Mouse (Mus musculus) ZHBTc4 (cell line): ENCODE measurements around the gene Idi1.
"Not testable (repeated sequence)": the region's sequence is repeated elsewhere in the genome, so short reads cannot be mapped to it uniquely, and the experiment has no call there.

Experiments used
- DNase-seq: peaks from one replicate; pipeline ENCODE4 v3.0.0-alpha.2; 2011; ENCODE audit warnings: low read depth, low spot score

Gene Idi1

DNA sequence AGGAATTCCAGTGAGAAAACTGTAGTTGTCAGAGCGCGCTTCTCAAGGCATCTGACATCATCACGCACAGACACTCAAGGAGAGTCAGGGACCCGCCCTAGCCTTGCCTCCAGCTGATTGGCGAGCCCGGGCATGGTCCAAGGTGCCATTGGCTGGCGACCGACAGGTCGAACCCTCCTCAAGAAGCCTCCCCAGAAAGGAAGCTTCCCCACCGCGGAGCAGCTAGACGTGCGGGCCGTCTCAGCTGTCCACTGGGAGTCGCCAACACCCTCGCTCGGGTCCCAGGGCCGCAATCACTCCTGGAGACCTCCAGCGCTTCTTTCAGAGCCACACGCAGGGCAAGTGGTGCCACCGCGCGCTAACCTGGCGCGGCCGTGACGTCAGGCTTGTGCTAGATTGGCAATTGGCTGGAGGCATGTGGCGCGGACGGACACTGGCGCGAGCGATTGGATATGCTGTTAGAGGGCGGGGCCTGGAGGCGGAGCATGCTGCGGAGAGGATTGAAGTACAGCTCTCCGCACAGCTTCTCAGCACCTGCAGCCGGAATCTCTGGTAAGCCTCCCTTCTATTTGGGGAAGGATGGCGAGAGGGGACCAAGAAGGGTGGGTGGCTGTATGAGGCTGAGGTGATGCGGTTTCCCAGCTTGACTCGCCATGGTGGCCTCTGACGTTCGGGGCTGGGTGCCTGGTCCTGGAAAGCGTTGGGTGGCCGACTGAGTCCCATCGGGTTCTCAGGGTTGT lies at the start of gene Idi1:
Idi1 (plus strand) TSS at position 57 of the 740 bp plus-strand sequence.
- DNase-seq = peak; percentile 99

DNA sequence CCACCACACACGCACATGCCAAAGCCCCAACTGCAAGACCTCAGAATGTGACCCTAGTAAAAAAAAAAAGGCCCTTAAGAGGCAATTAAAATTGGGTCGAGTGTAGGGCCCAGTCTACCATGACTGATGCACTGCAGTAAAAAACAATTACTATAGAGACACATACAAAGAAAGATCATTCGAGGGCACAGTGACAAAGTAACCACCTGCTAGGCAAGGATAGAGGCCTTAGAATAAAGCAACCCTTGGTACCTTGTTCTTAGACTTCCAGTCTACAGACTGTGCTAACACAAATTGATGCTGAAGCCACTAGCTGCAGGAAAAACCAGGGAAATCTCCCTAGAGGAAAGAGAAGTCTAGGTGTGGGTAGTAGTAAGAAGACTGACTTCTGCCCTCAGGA lies 46.9 kb upstream of the Idi1 start:
- DNase-seq = no peak

DNA sequence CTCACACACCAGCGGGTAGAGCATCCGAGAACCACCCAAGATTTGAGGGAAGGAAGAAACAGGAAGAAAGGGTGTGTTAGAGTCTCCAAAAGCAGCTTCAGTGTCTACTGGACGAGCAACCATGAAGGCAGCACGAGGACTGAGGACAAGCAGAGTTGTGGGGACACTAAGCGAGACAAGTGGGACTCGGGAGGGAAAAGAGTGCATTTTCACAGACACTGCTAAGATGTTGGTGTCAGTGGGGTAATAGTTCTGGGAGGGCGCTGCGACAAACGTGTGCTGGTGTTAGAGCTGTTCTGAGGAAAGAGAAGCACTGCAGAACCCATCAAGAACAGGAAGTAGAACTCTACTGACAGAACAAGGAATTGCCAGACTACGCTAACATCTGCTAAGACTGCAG lies 46.2 kb upstream of the Idi1 start:
- no peak for DNase-seq

DNA sequence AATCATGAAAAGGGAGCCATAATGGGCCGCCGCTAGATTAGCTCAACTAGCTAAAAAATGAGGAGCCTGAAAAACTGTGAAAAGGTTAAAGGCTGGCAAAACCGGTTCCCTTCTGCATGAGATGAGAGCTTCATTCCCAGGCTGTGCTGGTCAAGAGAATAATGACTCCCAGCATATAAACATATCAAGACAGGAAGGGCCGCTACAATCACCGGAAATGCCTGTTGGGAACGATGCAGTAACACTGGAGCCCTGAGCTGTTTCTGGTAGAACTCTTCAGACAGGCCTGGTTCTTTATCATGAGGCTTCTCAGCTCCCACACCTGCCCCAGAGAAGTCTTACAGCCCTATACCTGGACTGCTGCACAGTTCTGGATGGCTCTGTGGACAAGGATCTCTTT lies 45.4 kb upstream of the Idi1 start:
- DNase-seq = no peak

DNA sequence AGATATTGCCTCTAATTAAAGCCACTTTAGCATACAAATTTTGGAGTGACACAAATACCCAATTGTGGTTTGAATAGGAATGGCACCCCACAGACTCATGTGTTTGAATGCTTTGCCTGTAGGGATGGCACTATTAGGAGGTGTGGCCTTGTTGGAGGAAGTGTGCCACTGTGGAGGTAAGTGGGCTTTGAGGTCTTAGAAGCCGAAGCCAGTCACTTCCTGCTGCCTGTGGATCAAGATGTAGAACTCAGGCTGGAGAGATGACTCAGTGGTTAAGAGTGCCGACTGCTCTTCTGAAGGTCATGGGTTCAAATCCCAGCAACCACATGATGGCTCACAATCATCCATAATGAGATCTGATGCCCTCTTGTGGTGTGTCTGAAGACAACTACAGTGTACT lies 44.4 kb upstream of the Idi1 start:
- DNase-seq = no peak

DNA sequence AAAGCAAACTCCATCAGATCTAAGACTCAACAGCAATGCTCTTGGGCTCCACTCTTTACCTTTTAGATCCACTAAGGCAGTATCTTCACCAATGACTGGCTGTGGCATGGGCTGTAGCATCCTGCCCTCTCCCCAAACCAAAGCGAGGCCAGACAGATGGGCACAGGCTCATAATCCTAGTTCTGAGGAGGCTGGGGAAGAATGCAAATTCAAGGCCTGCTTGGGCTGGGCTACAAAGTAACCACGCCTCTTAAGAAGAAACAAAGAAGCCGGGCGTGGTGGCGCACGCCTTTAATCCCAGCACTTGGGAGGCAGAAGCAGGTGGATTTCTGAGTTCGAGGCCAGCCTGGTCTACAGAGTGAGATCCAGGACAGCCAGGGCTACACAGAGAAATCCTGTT lies 43.5 kb upstream of the Idi1 start:
- peak; percentile 55 for DNase-seq

DNA sequence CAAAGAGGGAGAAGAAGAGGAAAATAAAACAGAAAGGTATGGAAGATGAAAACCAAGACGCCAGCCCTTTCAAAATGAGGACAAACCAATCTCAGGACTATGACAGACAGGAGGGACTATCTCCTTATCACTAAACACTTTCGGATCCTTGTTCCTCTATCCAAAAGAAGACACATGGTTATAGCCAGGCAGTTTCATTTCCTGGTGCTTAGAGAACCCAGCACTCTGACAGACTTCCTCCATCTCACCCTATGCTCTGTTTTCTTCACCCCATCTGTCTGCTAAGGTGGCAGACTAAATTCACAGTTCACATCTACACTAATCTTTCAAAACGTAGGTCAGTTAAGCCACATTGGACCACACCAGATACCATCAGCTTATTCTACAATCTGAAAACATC lies 43.0 kb upstream of the Idi1 start:
- DNase-seq = no peak

DNA sequence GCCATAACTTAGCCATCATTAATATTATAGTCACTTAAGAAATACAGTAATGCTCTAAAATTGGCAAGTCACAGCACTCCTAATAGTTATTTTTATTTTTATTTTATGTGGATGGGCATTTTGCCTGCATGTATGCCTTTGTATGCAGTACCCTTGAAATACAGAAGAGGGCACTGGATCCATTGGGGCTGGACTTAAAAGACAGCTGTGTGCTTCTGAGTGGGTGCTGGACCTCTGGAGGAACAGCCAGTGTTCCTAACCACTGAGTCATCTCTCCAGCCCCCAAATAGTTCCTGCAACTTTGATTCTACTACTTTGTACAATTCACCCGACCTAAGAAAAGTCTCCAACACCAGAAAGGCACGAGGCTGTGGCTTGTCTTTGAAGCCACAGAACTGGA lies 37.6 kb upstream of the Idi1 start:
- DNase-seq = peak; percentile 48

DNA sequence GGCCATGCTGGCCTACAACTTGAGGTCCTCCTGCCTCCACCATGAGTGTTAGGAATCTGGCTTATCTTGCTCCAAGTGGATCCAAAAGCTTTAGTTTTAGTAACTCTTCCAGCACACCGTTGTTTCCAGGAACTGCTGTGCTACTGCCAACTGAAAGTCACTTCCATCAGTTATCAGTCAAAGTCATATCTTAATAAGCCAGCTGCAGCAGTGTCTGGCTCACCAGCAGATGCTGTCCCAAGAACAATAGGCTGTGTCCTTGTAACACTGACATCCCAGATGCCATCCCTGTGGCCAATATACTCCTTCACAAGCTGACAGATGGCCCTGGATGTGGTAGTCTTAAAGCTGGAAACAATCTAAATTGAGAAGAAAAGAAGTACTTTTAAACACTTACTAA lies 36.0 kb upstream of the Idi1 start:
- no peak for DNase-seq

DNA sequence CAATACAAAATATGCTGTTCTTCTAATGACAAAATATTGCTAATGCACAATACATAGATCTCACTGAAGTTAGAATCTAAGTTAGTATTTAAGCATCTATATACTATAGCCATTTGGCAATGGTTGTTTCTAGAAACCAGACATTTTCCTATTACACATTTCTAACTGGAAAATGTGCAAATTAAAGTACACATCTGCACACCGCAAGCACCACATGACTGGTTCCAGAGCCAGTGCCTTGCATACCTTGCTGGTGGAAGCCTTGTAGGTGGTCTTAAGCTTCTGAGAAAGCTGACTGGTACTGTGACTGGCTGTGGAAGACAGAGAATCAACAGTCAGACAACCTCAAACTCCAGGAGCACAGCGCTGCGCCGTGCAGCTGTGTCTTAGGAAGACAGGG lies 31.9 kb upstream of the Idi1 start:
- no peak for DNase-seq

DNA sequence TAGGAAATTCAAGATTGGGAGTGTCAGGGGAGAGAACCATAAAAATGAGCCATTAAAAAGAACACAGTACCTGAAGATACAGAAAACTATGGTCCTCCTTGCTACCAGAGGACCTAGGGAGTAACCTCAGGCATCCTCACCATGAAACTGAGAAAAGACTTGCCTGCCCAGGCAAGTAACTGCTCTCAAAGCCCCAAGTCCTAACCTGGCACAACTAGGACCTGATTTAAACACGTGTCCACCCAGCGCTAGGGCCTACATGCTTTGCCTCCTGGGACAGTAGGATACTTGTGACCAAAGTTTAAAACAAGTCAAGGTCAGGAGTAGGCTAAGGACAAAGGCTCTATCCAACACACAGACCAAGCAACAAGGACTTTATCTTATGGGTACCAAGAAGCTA lies 30.5 kb upstream of the Idi1 start:
- no peak for DNase-seq

DNA sequence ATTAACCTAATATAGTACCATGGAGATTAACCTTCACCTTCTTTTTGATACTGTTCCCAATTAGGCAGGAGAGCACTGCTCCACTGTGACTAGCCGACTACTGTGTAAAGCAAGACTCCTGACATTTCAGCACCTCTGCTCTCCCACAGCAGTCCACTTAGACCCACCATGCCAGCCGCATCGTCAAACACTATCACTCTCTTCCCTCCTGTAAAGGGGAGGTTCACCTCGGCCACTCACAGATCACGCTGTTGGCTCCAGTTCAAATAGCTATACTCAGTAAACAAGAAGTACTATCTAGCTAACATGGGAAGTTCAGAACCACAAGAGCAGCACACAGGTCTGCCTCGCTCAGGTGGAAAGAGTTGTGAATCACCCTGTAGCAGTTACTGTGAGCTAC lies 26.8 kb upstream of the Idi1 start:
- no peak for DNase-seq

DNA sequence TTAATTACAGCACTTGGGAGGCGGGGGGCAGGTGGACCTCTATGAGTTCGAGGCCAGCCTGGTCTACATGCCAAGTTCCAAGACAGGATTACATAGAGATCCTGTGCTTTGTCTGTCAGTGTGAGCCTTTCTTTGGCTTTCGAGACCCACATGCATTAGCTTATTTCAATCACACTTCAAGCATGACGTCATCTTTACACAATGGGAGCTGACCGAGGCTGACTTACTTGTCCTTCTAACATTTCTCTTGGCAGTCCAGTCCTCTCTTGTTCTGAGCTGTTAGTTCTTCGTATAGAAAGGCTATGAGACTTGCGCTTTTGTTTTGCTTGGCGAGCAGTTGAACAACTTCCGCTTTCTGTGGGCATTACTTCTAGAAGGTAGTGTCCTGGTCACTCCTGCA lies 24.4 kb upstream of the Idi1 start:
- DNase-seq = no peak

DNA sequence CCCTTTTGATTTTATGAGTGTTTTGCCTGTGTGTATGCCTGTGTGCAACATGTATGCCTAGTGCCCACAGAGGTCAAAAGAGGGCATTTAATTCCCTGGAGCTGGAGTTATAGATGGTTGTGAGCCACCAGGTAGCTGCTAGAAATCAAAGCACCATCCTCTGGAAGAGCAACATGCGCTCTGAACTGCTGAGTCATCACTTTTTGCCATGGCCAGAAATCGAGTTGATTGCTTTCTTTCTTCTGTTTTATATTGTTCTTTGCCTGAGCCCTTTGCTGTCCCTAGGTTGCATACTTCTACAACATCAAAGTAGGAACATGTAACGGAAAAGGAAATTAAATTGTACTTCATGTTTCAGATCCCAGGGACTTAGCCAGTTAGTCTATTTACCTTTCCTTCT lies 20.3 kb upstream of the Idi1 start:
- DNase-seq = no peak

DNA sequence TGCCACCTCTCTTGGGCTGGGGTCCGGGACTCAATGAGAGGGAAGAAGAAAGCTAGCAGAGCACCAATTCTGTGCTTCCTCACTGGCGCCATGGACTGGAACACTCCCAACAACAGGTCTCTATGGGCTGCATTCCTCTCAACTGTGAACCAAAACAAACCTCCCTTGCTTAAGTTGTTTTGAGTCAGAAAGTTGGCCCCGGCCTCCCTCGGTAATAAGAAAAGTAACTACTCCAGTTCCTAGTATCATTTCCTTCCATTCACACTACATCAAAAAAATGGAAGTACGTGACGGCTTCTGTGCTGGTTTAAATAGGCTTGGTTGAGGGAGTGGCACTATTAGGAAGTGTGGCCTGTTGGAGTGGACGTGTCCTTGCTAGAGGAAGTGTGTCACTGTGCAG lies 18.7 kb upstream of the Idi1 start:
- DNase-seq = no peak

DNA sequence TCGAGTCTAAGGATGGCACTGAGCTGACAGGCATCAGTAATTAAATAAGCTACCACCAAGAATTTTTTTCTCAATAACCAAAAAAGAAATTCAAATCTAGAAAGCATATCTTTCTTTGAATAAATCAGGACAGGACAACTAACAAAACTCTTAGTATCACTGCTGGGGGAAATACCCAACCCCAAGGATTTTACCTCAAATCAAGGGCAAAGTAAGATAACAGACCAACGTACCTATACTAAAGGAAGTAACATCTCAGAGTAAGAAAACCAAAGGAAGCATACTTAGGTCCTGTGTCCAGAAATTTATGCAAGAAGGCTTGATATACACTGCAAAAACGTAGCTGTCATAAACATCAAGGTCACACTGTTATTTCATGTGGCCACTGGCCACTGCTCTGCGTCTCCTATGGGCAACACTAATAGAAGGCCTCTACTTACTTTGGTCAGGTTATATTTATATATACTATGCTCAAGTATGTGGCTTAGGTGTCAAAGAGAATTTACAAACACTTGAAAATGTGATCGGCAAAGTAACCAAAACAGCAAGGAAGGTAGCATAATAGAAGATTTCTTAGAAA lies 15.6 kb upstream of the Idi1 start:
- DNase-seq = no peak

DNA sequence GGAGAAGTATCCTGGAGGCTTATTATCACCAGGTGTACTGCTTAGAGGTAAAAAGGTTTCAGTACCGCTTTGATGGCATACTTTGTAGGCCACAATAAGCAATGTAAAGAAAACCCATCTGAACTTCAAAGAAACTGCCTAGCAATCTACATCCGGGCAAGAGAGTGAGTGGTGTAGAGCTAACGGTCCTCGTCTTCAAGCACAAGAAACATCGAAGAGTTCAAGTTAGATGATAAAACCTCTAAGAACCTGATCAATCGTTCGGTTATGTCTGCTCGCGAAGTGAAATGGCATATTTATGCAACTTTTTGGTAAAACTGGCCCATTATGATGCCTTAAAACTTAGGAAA lies 15.2 kb upstream of the Idi1 start:
- DNase-seq = no peak

DNA sequence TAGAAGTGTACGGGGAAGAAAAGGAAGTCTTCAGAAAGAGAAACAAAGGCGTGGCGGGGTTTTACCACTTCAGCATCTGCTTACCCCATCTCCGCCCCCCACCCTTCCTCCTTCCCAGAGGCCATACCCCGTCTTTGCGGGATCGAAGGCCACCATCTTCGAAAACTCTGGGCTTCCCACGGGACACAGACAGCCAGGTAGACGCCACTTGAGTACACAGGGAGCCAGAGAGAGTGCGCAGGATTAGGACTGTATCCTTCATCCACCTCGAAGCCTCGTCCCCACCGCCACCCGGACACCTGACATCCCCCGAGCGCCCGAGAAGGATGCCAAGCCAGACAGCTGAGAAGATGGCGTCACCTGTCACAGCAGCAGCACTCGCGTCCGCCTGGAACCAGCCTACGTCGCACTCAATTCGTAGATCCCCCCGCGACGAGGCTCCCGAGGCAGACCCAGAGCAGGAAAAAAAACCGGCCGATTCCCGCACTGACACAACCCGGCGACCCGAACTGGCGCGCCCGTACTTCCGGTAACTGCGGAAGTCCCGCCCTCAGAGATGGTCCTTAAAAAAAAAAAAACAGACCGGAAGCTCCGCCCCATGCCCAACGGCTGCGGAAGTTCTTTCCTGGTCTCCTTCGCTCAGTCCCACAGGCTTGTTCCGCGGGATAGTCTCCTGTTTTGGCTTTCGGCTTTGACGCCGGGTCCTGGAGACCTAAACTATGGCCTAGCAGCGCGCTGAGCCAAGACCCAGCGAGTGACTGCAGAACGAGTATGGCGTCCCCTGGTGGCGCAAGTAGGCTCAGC lies 14.6 kb upstream of the Idi1 start:
- DNase-seq = peak; percentile 98

DNA sequence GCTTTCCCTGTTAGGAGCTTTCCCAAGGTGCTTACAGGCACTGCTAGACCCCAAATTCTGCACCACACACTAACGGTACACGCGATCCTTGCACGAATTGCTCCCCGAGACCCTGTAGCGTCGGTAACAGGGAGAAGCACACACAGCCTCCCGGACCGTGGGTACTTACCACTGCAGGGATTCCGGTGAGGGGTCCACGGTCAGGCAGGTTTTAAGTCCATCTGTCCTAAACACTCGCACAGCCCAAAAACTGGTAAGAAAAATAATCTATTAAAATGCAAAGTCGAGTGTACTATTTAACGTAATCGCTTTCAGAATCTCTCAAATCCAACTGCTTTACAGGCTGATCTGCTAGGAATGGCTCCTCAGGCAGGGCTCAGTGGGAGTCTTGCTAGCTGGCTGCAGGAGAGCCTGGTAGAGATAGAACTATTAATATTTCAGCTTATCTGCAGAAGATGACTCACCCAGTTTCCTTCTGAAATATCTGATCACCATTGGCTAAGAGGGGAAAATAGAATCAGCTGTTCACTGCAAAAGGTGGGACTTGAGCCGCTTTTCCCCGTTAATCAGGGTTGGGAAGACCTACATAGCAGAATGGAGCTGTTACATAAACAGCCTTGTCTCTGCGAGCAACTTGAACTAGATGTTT lies 13.9 kb upstream of the Idi1 start, which contains the start of gene Wdr37:
Wdr37 (minus strand) TSS at position 596 of the 649 bp plus-strand sequence.
- DNase-seq = no peak

DNA sequence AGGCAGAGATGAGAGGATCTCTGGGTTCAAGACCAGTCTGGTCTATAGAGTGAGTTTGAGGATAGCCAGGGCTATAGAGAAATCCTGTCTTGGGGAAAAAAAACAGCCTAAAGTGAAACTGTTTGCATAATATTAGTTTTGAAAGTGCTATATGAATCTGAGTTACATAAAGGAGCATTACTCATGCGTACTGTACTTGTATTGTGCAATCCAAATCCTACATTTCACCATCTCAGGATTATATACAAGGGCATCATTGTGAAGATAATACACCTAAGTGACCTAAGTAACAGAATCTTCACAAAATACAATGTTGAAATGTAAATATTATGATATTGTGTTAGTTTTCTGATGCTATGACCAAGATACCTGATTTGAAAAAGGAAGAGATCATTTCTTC lies 11.5 kb upstream of the Idi1 start:
- no peak for DNase-seq

DNA sequence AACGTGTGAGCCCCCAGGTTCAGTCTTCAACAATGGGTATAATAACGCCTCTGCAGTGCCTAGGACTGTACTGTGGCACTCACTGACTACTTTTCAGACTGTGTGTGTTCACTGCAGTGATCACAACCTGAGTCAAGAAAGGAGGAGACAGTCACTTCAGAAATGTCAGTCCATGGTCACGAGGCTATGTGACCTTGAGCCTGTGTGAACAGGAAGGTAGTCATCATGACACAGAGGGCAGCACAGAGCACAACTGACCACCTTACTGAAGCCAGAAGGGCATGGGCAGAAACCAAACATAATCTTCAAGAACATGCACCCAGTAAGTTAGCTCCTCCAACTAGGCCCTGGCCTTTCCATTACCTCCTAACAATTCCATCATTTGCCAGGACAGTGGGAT lies 3.7 kb upstream of the Idi1 start:
- no peak for DNase-seq

DNA sequence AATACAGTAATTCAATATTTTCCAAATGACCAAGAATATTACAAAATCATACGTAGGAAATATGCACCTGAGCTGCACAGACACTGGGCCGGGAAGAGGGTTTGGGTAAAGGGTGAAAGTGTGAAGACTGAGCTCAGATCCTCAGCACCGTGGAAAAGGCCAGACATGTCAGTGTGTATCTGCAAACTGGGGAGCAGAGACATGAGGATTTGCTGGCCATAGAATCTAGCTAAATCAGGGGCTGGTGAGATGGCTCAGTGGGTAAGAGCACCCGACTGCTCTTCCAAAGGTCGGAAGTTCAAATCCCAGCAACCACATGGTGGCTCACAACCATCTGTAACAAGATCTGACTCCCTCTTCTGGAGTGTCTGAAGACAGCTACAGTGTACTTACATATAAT lies 1.4 kb upstream of the Idi1 start:
- not testable (repeated sequence) for DNase-seq

DNA sequence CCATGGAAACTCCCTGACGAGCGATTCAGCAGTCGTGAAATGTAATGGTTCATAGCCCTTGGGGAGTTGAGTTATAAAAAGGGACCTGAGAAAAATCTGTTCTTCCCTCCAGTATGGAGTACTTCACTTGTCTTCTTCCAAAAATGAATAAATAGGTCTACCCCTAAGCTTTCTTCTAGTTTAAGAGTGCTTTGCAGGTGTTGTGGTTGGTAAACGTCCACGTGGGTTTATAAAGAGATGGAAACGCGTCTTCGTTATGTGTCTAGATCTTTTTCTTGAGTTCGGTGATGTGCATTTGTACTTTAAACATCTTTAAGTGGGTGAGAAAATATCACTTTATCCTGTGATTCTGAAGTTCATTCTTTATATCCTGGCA lies 872 bp downstream of the Idi1 start:
- DNase-seq = no peak
